Mouse (Mus musculus) adrenal gland, postnatal 25 days (tissue): Measurements from ENCODE around the gene Dbt. TPM values are rescaled to one million over a fixed set of nuclear protein-coding genes. Genes with fewer than 3 reads are reported as not detected.

Experiments used
- DNase-seq: peaks from one replicate; pipeline ENCODE4 v3.0.0; 2021; ENCODE audit warnings: mixed read lengths
- long read RNA-seq: library from polyadenylated mRNA; stranded (forward); transcript quantifications from one replicate; pipeline ENCODE4 v2.0.0, GENCODE M21; 2021
- total RNA-seq: library from RNA; stranded (reverse); gene quantifications from 2 replicates; pipeline ENCODE4 v1.2.3, GENCODE M21; 2021

Dbt gene
- total RNA-seq: 71.6 and 76.0 TPM in 2 replicates
- long read RNA-seq, transcript Dbt-201 (11 exons, 3,301 nt): major isoform, 49 of 75 reads
- long read RNA-seq, partial matches to known transcripts: 21 of 75 reads
- long read RNA-seq, other reads (novel, unspliced or antisense): 5 of 75 reads

DNA sequence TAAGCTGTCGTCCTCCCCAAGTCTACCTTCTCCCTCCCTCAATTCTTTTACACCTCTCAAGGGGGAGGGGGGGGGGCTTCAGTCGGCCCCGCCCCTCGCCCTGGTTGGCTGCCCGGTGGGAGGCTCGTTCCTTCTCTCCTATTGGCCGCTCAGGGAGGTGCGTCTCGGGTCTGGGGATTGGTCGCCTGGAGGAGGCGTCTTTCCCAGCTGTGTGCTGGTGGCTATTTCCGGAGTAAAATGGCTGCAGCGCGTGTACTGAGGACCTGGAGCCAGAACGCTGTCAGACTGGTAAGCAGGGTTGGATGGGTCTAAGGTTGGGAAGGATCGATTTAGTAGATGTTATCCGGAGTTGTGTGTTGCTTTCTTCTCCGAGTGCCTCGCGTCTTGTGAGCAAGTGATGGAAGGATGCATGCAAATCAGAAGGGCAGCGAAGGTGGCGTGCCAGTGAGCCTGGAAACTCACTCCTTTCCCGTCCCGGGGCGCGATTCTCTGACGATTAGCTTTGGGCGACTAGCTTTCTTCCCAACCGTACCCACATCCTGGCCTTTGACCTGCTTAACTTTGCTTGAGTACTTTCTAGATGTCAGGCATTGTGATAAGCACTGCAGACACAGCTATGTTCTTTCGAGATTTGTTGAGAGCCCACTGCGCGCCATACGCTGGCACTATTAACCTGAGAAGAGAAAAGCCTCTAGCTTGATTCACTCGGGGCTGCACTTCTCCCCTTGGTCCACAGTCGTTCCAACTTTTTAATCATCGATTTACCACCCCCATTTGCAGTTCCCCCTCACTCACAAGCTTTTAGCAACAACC lies at the start of gene Dbt:
Dbt (plus strand) TSS at position 167 of the 813 bp plus-strand sequence.
- DNase-seq: peak; percentile 90

GRCm38 (mm10) chr3:116464318-116464717 lies 48.6 kb upstream of the Dbt start:
- DNase-seq: no peak

GRCm38 (mm10) chr3:116465709-116466108 lies 47.2 kb upstream of the Dbt start:
- DNase-seq: no peak

DNA sequence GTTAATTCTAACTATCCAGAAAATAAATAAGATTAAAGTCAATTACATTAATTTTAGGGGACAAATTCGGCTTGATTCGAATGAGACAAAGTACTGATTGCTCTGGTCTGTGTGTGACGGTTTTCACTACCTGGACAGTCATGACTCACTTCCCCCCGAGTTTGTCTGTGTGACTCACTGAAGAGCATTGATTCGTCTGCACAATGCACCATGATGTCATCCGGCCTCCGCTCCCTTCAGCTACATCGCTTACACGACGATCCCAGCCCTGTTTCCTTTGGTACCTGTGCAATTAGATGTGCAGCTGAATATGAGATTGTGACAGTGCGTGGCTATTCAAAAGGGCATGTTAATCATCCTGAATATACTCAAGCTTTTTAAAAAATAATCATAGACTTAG lies 38.3 kb upstream of the Dbt start:
- peak; percentile 29 for DNase-seq

DNA sequence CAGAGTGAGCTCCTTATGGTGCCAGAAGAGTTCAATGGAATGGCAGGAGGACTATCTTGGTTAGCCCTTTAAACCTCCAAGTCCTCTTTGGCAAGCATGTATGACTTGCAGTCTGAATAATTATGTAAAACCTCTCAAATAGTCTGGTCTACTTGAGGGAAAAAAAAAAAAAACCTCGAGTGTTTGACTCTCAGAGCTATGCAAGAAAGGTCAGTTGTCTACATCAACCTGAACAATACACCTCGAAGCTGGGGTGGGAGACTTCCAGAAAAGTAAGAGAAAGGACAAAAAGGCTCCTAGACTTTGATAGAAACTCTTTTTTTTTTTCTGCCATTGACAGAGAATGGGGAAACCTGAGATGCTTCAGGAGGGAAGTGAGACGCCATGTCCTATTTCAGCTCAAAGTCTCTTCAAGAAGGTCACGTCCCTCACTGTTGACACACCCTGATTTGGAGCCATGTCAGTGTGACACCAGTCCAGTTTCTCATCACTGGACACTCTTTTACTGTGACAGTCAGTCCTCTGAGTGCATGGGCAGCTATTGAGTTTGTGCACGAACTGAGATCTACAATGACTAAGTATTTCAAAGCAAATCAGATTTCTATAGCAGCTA lies 36.1 kb upstream of the Dbt start:
- DNase-seq: no peak

- DNase-seq: no peak
Measured at GRCm38 (mm10) chr3:116477351-116477750, 35.5 kb upstream of the Dbt start.

- no peak for DNase-seq
Measured at GRCm38 (mm10) chr3:116480119-116480518, 32.8 kb upstream of the Dbt start.

- no peak for DNase-seq
Measured at GRCm38 (mm10) chr3:116480937-116481336, 31.9 kb upstream of the Dbt start.

- DNase-seq: no peak
Measured at GRCm38 (mm10) chr3:116482724-116483123, 30.1 kb upstream of the Dbt start.

- no peak for DNase-seq
Measured at GRCm38 (mm10) chr3:116483271-116483670, 29.6 kb upstream of the Dbt start.

DNA sequence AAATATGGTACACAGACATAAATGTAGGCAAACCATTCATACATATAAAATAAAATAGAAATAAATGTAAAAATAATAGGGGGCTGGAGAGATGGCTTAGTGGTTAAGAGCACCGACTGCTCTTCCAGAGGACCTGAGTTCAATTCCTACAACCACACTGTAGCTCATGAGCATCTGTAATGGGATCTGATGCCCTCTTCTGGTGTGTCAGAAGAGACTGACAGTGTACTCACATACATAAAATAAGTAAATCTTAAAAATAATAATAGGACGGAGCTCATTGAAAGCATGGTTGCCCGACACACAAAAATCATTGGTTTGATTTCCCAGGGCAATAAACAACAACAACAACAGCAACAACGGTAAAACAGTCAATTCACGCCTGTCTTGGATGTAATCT lies 21.9 kb upstream of the Dbt start:
- DNase-seq: no peak

DNA sequence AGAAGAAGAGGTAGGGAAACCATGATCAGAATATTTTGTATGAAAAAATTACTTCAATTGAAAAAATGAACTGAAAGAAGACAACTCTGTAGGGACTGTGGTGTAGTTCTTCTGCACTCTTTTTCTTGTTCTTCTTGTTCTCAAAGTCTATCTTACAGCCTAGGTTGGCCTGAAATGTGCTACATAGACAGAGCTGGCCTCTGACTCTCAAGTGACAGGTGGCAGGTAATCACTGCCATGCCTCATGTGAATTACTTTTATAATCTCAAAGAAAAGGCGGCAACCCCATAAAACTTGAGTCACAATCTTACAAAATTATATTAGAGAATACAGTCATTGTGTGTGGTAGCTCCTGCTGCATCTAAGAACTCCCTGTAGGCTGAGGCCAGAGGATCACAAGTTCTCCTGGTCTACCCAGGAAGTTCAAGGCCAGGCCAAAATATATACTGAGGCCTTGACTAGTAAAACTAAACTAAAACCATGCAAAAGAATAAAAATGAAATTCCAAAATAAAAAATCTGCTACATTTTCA lies 20.9 kb upstream of the Dbt start:
- DNase-seq: no peak

GRCm38 (mm10) chr3:116493658-116494057 lies 19.2 kb upstream of the Dbt start:
- DNase-seq: no peak

DNA sequence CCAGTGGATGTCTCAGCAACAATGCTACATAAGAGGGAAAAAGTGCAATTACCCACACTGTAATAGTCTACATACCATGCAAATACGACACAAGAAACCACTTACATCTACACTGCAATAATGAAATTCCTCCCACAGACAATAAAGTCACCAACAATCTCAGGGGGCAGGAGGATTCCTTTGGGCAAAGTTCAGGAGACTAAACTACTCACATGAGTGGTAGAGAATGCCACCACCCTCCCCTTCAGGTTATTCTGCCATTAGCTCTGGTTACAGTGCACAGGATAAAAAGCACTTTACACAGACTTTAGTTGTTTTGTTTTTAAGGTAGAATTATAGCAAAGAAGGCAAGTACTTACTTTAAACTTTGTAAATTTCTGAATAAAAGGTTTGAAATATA lies 17.2 kb upstream of the Dbt start:
- no peak for DNase-seq

GRCm38 (mm10) chr3:116507772-116508351 lies 5.0 kb upstream of the Dbt start, which contains the start of gene Rtca:
Rtca (minus strand) TSS chr3:116508208.
- DNase-seq: peak; percentile 99

DNA sequence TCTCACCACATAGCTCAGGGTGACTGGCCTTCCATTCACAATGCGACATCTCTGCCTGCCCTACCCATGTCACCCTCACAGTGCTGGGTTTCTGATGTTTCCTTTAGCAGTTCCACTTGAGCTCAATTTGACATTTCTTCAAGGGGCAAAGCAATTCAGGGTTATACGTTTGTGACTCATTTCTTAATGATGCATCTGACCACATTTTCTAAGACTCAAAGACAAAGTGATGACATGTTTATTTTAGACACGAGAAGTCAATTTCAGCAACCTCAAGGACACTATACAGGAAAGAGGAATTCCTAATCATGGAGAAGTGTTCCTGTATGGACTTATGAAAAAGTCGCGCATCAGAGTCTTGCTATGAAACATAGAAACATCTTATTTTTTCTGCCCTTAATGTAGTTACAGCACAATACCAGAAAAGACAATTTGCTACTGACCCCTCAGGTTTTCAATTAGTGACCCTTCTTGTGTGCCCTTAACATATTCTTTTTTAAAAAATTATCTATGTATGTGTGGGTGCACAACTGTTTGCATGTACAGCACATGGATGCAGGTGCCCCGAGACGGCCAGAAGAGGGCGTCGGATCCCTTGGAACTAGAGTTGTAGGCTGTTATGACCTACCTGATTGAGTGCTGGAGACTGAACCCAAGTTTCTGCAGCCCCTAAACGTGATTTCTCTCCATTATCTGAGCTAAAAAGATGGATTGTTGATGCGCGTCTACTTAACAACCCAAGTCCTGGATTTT lies 543 bp upstream of the Dbt start:
- DNase-seq: peak; percentile 28

GRCm38 (mm10) chr3:116520141-116520761 lies 7.4 kb downstream of the Dbt start:
- DNase-seq: peak; percentile 31

- DNase-seq: no peak
Measured at GRCm38 (mm10) chr3:116529741-116530140, 16.9 kb downstream of the Dbt start.

DNA sequence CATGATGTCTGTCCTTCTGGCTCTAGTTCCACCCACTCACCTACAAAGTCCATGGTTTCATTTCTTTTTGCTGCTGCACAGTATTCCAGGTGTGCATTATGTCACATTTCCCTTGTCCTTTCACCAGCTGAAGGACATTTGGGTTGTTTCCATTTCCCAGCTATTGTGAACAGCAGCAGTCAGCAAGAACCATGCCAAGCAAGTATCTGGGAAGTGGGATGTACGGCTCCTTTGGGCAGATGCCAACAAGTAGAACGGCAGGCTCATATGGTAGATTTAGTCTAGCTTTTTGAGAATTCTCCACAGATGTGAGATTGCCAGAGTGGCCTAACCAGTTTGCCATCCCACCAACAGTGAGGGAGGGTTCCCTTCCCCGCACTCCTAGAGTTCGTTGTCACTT lies 18.0 kb downstream of the Dbt start:
- no peak for DNase-seq

DNA sequence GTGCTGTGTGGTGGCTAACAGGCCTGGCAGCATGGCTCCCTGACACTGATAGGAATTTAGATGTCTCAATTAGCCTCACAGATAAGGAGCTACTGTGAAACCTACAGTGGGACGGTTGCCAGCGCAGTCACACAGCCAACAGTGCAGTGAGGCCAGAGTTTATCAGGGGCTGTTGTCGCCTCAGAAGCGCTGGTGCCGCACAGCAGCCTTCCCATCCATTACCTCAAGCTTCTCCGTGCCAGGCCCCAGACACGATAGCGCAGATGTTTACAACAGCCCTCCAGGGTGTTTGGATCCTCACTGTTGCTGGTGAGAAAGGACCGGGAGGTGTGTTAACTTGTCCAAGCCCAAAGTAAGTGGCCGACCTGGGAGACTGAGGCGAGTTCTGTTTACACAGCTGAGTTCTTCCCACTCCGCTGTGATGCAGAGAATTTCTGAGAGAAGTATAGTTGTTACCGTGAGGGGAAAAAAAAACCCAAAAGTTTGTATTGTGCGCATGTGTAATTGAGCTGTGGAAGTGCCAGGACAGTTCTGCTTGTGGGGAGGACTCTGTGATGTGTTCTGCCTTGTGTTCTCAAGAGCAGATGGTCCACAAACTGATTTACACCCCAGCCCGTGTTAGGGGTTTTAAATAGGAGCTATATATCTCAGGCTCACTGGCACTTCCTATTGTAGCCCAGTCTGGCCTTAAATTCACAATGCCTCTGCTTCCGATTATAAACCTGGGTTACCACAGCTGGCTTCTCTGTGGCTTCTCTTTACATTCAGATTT lies 23.7 kb downstream of the Dbt start:
- peak; percentile 8 for DNase-seq

- no peak for DNase-seq
Measured at GRCm38 (mm10) chr3:116537200-116537573, 24.3 kb downstream of the Dbt start.
